Mouse (Mus musculus) layer of hippocampus, postnatal 10 days (tissue): ENCODE results near the gene Il2rb. TPM values are rescaled to one million over a fixed set of nuclear protein-coding genes. Genes with fewer than 3 reads are reported as not detected.

Source experiments
- DNase-seq, 2 experiments: peaks; one replicate each; pipeline ENCODE4 v3.0.0; 2021; ENCODE audit warnings: low spot score in 2 of 2
- total RNA-seq, 2 experiments: library from RNA; stranded (reverse); gene quantifications; 2 replicates each; pipeline ENCODE4 v1.2.3; 2021

The Il2rb gene
- total RNA-seq, 2 experiments from 2014 or later: 0.11 TPM; not detected in 1

DNA sequence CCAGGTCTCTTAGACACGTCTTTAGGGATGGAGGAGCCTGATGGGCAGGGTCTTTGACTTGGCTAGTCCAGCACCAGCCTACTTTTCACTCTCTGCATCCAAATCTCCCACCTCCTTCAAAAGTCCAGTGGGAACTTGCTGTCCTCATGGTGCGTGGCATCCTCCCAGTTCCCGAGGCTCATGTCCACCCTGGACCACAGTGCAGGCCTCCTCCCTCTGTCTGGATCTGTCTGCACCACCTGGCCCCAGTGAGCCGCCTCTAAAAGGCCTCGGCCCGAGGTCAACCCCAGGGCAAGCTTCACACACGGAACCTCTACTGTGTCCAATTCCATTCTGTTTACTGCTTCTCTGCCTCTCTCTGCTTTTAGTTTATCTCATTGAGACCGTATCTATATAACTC is 26.3 kb upstream of the Il2rb start:
- DNase-seq: no peak

DNA sequence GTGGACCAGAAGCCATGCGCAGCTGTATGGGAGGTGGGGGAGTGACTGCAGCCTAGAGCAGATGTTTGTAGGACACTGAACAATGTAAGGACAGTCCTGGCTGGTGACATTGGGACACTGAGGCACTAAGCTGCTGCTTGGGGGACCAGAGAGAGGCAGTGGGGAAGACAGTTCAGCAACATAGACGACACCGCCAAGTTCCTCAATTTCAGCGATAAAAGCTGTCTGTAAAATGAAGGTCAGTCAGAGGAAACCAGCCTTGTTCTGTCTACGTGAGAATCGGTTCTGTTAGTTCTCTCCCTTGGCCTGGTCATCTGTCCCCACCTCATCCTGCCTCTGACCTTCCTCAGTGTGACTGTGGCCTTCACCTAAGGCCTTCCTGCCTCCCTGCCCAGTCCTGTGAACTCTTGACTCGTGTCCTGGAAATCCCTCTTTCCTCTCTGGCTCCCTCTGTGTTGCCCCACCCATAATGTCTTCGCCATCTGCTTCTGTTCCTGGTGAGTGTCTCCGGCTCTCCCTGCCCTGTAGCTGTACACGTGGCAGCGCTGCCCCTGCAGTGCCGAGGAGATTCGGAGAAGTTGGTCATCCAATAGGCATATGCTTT is 25.1 kb upstream of the Il2rb start:
- no peak for DNase-seq

DNA sequence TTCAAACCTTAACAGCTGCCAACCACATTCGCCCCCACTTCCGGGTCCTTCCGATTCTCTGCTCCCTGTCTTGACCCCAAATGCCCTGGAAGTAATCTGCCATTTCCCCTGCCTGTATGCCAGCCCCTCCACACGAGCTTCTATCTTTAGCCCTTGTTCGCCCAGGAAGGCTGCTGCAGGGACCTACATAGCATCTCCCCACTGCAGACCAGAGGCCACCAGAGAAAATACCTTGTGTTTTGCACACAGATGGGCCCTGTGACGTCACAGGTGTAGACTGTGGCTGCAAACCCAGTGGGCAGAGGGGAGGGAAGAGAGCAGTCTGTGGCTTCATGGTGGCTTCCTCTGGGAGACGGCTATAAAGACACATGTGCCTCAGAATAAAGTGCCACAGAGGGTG is 23.1 kb upstream of the Il2rb start:
- DNase-seq: no peak

DNA sequence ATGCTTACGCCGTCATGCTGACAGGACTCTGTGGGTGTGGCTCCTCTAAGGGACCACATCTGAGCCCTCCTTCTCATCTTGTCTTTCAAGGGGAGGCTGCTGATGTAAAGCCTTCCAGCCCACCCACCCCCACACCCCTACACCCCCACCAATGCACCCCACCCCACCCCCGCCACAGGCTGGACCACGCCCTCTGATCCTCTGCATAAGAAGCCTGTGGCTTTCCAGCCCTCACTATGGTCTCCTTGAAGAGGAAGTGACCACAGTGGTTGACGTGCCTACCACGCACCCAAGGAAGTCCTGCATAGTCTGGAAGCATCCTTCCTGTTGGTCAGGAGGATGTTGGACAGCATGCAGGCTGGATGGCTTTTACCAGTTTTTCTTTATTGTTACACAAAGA is 20.7 kb upstream of the Il2rb start:
- DNase-seq: no peak

DNA sequence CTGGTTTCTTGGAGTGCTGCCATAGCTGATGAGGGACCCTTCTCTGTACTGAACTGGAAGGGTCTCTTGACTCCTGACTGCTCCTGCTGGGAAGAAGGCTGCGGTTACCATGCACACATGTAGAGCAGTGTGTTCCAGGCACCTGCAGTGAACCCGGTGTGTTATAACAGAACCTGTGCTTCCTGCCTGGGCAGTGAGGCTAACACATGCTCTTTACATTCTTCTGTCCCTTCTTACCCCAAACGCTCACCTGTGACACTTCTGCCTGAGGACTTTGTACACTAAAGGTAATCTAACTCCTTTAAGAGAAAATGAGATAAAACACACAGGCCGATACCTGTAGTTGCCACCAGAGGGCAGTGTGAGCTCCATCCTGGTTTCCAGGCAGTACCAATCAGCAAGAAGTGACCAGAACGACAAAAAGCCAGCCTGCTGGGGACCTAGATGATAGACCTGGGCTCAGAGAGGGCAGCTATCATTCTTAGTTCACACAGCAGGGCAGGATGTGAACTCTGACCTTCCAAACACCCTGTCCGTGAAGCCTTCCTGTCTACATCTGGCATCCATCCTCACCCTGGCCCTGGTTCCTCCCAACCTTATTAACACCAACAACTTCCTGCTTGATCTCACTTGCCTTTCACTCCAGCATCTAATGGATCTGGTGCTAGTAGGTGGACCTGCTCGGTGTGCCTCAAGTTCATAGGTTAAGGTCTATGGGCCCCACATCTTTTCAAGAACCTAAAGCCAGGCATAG is 19.5 kb upstream of the Il2rb start:
- DNase-seq: peak; percentile 86 to 87

DNA sequence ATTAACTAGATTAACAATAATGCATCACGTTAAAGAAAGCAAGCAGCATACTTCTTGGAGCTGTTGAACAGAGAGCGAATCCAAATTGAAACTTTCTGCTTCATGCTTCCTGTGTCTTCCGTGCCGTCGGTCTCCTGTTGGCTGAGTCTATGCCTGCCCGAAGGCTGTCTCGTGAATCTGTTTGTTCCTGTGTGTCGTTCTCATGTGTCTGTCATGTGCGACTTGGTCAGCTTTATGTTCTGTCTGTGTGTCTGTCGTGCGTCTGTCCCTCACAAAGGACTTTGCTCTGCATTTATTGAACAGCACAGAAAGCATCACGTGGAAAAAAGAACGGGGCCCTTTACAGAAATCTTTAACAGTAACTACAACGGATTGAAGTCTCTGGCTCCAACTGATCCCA is 17.9 kb upstream of the Il2rb start:
- DNase-seq: no peak

DNA sequence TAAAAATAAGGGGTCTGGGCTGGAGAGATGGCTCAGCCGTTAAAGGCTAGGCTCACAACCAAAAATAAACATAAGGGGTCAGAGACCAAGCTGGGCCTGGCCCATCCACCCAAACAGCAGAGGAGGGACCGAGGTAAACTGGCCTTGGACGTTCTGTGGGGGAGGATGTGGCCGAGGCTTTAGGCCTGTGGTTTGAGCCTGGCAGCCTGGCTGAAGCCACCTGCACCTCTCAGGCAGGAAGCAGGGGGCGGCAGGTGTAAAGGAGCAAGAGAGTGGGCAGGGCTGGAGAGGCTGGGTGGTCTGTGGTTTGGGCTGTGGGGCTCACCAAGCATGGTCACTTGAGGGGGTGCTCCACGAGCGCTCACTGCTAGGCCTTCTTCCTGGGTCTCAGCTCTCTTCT is 16.9 kb upstream of the Il2rb start:
- no peak for DNase-seq

DNA sequence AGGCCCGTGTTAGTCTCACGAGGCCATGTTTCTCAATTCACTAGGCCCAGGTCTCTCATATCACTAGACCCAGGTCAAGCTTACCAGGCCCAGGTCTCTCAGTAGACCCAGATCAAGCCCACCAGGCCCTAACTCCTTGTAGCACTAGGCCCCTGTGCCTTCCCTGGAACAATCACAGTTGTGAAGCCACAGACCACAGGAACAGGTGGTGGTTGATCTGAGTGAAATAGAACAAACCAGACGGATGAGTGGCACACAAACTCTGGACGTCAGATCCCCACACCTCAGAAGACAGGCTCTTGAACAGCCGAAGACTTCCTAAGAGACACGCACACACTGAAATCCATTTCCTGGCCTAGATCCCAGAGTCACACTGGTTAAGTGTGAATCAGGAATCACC is 15.7 kb upstream of the Il2rb start:
- no peak for DNase-seq

DNA sequence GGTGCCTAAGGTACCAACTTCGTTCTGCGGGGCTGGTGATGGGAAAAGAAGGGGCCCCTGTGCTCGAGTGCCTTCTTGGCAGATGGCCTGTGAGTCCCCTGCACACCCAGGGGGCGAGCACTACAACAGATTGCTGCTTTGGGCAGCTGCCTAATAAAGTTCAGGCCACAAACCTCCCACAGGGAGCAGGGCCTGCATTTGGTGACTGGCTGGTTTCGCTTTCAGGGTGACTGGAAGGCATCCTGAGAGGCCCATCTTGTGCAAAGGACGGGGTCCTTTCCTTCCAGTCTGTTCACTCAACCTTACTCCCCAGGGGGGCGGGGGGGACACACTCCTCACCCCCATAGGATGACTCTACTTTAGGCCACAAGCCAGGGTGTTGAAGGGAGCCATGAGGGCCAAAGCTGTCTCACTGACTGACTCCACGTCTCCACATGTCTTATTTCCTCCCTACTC is 15.1 kb upstream of the Il2rb start:
- DNase-seq: no peak

DNA sequence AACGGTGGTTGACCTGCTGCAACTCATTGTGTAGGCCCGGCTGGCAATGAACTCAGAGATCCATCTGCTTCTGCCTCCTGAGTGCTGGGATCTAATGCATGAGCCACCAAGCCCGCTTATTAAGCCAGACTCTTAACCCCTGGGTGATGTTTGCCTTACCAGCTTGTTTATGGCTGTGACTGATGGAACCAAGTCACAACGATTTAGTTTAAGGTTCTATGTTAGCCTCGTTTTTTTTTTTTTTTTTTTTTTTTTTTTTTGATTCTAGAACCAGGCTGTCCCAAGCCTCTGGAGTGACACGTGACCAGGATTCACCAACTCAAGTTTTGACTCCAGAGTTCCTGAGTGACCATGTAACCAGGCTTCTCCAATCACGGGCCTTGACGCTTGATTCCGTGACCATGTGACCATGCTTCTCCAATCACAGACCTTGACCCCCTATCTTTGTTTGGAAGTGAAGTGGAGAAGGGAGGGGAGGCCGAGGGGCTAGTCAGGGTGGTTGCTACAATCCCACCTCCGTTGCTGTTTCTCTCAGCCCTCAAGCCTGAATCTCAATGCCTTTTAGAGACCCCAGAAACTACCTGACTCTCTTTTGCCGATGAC is 14.3 kb upstream of the Il2rb start:
- DNase-seq: no peak

DNA sequence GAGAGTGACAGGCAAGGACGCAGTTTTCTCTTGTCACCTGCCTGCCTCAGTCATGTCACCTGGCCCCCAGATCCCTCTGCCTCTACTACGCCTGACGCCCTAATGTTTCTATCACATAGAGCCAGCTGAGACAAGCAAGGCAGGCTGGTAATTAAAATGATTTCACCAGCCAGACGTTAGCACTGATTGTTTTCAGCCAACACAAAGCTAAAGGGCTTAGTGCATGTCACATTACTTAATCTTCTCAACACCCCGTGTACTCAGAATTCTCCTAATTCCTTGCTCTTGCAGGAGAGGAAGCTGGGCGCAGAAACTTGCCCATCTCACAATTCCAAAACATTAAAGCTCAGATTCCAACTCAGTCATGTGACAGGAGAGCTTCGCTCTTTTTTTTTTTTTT is 13.4 kb upstream of the Il2rb start:
- DNase-seq: no peak

DNA sequence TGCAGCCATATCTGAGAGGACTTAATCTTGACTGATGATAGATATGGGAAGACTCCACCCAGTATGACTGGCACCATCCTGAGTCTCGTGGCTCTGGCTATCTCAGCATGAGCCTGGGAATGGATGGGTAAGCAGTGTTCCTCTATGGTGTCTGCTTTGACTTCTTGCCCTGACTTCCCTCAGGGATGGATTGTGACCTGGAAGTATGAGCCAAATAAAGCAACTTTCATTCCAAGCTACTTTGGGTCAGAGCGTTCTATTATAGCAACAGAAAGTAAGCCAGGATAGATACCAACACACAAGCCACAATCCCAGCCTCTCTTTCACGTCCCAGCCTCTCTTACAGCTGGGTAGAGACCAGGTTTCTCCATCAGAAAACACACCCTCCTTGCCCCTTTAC is 10.5 kb upstream of the Il2rb start:
- no peak for DNase-seq

DNA sequence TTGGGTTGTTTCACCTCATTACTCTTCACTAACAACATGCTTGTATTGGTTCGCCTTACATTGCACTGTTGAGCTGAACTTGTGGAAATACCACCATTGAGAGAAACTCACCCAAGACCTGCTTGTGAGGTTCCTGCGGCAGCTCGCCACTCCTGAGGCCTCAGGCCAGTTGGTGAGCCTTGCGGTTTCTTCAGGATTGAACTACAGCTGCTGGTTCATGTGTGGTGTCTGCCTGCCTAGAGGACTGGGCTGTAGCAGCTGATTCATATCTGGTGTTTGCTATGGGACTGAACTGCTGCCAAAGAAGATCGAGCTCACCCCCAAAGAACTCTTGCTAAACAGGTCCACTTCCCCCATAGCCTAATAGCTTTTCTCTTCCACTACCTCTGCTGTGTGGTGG is 9.7 kb upstream of the Il2rb start:
- DNase-seq: no peak

DNA sequence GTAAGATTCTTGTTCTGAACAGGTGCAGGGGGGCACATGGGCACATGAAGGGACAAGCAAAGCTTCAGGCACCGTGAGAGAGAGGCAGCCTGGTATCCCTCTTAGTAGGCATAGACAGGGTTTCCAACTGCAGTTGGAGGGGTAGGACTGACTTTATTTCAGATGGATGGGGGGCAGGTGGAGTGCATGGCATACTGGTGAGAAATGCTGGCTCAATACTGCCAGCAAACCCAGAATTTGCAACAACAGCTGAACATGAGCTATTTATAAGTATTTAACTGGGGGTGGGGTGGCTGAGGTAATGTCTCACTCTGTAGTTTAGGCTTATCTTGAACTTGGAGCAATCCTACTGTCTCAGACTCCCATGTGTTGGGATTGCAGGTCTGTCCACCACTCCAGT is 8.9 kb upstream of the Il2rb start:
- DNase-seq: no peak

DNA sequence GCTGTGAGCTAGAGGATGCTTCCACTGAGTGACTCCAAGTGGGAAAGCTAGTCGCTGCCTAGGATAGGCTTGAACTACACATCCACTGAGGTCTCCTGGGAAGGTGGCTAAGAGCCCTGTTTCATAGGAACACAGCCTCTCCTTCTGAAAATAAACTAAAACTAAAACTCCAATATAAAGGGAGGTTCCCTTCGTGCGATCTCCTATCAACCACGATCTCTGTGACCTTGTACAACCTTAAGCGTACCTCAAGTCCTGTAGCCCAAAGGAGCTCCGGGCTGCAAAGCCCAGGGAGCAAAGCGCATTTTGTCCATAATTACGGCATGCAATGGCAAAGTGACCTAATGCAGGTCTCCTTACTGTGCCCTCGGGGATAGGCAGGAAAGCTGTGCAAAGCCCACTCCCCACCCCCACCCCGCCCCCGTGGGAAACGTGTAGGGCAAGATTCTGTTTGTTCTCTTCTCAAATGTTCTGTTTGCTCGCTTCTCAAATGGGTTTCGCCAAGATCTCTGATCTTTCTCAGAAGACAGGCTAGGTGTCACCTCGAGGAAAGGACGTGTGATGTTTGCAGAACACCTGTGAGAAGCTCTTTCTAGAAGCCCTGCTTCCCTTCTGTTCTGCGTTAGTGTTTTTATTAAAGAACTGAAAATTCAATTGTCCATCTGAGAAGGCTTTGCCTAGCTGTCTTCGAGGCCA is 7.5 kb upstream of the Il2rb start:
- DNase-seq: no peak

DNA sequence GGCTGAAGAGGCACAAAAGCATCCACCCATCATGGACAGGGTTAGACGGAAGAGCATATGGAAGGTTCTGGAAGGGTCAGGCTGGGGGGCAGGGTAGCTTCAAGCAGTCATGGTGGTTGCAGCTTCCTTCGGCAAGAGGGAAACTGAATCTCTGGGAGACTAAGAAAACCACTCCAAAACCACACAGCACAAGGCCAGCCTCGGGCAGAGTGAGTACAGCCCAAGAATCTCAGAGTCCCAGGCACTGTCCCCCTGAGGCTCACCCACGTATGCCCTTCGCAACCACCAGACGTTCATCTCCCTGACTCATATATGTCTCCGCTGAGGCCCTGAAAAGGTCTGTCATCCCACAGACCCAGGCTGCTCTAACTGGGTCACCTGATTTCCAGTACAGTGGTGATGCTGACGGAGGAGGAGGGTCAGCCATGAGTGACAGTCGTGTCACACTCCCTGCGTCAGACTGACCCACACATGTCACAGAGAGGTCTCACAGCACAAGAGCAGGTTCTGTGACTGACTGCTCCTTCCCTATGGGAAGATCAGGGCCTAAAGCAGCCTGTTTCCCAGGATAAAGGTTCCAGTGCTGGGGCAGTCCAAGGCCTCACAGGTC is 1.6 kb downstream of the Il2rb start:
- DNase-seq: no peak

DNA sequence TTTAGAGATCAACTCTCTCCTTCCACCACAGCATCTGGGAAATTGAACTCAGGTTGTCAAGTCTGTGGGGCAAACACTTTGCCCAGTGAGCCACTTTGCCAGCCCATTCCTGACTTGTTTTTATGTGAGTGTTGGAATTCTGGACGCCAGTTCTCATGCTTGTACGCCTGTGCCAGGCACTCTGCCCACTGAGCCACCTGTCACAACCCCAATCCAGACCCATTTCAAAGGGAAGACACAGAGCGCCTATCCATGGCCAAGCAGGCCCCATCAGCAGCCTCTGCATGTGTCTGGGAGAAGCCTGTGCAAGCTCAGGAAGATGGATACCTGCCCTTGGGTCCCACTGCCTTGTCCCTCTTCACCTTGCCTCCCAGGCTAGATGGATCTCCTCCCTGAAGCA is 3.8 kb downstream of the Il2rb start:
- no peak for DNase-seq

DNA sequence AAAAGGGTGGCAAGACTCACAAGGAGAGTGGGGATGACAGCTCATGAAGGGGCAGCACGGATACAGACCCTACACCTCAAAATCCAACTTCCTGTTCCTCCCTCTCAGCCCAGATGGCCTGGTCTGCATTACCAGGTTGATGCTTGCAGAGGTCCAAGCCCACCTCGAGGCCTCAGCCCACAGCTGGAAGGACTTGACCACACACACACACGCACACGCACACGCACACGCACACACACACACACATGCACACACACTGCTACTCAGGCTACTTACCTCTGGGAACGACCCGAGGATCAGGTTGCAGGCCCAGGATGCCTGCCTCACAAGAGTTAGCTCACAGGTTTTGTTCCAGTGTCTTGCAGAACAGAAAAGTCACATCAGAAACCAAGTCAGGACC is 5.2 kb downstream of the Il2rb start:
- DNase-seq: no peak

DNA sequence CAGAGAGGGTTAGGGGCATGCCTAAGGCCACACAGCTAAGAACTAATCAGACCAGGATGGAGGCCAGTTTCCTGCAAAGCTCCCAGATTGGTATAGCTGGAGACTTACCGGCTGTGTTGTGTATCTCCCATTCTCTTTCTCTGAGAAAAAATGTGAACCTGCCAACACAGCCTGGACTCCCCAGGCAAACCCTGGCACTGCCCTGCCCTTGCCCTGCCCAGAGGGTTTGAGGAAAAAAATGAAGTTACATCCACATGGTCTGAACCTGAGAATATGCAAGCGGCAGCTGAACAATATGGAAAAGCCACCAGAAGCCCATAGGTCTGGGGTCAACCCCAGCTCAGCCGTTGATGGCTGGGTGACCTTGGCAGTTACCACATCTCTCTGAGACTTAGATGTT is 5.8 kb downstream of the Il2rb start:
- DNase-seq: no peak

DNA sequence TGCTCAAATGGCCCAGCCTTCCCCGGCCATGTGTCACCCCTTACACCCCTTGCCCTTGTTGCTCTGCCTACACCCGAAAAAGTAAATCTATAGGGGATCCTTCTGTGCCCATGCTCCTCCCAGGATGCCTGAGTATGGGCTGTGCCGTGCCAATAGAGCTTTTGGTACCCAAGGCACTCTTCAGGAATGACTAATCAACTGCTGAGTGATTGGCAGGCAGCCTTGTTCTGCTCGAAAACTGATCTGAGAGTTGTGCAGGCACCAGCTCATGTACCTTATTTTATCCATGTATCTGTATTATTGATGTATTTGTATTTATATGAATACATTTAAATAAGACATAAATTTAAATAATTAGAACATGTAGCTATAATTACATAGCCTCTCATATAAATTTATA is 8.0 kb downstream of the Il2rb start:
- DNase-seq: no peak

DNA sequence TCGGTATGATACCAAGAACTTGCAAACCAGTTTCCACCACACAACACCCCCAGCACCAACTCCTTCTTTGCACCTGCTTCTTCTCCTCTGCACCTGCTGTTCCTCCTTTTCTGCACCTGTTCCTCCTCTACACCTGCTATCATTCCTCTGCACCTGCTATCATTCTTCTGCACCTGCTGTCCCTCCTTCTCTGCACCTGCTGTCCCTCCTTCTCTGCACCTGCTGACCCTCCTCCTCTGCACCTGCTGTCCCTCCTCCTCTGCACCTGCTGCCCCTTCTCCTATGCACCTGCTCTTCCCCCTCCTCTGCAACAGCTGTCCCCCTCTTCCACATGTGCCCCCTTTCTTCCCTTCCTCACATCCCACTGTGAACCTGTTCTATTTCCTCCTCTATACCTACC is 8.5 kb downstream of the Il2rb start:
- DNase-seq: no peak

DNA sequence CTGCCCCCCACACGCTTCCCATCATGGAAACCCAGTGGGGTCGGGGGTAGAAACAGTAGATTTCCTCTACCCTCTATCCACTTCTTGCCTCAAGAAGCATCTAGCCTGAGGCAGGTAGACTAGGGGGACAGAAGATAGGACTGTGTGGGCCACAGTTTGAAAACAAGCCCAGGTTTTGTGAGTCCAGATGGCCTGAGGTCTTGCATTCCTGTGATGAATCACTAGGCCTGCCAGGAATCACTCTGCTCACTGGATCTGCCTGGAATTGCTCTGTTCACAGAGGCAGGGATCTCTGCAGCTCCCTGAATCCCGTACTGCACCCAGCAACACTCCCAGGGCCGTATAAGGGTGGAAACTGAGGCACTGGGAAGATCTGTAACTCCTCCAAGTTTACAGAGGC is 11.8 kb downstream of the Il2rb start:
- DNase-seq: no peak
